Mouse (Mus musculus) spleen, adult 12 weeks (tissue): Measurements from ENCODE around the gene Vim.
A peak's percentile ranks its signal among the peaks of the same experiment; 100 is the strongest.
"Not testable (repeated sequence)": the region's sequence is repeated elsewhere in the genome, so short reads cannot be mapped to it uniquely, and the experiment has no call there.

Source experiments
- DNase-seq: peaks from one replicate; pipeline ENCODE4 v3.0.0; 2022; ENCODE audit warnings: low spot score

Gene Vim

DNA sequence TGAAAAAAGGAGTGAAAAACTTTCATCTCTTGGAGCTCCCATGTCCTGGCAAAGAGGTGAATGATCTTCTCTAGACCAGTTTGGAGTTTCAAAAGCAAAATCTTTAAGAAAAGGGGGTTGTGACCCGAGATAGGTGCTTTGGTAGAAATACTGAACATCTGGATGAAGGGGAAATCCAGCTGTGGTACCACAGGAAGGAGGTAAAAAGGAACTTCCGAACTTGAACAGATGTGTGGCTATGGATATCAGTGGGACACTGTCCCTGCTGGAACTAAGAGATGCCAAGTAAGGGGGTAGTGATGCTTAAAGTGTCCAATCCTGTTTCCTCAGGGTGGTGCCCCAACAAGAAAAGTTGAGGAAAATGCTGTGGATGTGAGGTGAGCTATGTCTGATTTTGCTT, 3.6 kb upstream of the Vim start:
- DNase-seq = no peak

DNA sequence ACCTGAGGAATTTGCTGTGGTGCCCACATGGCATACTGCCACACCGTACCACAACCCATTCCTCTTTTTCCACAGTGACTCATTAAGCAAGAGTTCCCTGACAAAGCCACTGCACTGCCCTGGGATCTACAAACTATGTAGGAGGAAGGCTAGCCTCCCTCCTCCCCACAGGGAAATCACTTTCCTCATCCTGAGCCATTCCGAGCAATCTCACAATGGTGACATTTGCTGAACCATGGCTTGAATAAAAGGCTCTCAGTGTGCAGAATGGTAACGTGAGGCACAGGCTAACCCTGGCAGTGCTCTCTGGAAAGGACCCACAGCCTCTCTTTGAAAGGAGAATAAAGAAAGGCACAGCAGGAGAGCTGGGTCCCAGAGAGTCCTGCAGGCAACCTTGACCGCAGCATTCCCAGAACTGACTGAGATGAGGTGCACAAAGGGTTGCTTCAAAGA, 1.6 kb upstream of the Vim start:
- no peak for DNase-seq

DNA sequence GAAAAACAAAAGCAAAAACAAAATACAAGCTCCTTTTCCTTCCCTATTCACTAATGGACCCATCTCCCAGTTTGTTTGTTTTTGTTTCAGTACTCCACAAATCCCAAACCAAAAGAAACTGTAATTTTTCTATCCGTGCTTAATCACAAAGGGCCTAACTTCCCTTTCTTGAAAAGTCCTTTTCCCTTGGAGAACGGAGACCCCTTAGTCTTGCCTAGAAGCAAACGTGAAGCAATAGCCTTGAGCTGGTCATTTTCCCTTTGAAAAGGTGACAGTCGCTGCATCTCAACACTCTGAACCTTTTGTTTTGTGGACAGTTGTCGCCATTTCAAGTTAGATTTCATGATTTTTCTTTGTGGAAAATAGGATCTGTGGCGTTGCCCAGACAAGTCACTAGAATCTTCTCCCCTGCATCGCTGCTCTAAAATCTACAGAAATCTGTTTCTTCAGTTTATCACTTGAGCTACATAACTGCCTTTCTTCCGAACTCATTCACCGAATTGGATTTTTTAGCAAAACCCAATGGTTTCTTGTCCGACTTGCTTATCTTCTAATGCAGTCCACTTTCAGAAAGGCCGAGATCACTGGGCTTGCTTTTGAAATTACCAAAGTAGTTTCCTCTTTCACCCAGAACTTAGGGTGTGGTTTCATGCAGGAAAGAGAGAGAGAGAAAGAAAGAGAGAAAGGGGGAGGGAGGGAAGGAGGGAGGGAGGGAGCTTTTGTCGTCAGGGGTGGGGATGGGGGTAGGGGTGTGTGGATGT, 900 bp upstream of the Vim start:
- no peak for DNase-seq

DNA sequence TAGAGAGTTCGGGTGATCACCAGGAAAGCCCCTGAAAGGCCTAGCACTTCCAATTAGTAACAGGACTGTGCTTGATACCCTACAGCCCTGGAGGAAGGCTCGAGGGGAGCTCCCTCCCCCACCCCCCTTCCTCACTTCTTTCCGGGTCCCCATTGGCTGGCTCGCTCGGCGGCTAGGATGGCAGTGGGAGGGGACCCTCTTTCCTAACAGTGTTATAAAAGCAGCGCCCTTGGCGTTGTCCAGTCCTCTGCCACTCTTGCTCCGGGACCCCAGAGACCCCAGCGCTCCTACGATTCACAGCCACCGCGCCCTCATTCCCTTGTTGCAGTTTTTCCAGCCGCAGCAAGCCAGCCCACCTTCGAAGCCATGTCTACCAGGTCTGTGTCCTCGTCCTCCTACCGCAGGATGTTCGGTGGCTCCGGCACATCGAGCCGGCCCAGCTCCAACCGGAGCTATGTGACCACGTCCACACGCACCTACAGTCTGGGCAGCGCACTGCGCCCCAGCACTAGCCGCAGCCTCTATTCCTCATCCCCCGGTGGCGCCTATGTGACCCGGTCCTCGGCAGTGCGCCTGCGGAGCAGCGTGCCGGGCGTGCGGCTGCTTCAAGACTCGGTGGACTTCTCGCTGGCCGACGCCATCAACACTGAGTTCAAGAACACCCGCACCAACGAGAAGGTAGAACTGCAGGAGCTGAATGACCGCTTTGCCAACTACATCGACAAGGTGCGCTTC, 506 bp downstream of the Vim start:
- peak; percentile 25 for DNase-seq

DNA sequence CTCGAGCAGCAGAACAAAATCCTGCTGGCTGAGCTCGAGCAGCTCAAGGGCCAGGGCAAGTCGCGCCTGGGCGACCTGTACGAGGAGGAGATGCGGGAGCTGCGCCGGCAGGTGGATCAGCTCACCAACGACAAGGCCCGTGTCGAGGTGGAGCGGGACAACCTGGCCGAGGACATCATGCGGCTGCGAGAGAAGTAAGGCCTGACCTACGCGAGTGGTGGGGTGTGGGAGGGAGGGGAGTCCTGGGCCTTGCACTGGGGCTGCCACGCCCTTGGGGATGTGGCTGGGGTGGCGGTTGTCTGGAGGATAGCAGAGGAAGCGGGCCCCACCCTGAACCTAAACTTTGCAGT, 1.0 kb downstream of the Vim start:
- peak; percentile 15 for DNase-seq

DNA sequence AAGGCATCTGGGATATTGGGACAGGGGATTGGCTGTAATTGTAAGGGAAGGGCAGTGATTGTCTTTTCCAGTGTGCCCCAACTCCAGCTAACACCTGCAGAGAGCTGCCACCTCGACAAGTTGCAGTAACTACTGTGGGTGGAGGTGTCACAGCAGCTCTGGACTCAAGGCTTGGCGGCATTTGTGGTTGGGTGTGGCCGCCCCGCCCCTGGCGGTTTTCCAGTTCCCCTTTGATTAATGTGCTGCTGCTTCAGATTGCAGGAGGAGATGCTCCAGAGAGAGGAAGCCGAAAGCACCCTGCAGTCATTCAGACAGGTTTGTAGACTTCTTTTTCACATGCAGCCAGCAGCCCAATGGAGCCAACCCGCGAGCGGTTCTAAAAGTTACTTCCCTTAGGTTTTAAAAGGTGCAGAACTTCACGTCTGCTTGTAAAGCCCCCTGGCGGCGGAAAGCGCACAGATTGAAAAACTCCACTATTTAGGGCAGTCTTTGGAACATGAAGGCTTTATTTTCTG, 1.6 kb downstream of the Vim start:
- DNase-seq = peak; percentile 61

DNA sequence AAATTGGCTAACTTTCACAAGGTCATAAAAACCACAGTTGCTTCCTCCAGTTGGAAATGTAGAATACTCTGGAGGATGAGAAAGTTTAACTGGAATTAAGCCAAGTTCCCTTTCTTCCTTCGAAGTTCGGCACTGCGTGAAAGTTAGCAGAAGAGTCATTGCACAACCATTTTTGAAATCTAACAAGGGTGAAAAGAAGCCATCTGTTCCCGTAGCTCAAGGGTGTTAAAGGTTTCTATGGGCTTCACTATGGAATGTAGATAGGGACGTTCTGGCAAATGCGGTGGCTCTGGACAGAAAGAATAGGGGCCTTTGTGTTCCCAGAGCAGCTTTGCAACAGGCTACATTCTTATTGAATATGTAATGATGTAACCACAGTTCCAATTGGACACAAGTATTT, 2.2 kb downstream of the Vim start:
- DNase-seq = no peak

DNA sequence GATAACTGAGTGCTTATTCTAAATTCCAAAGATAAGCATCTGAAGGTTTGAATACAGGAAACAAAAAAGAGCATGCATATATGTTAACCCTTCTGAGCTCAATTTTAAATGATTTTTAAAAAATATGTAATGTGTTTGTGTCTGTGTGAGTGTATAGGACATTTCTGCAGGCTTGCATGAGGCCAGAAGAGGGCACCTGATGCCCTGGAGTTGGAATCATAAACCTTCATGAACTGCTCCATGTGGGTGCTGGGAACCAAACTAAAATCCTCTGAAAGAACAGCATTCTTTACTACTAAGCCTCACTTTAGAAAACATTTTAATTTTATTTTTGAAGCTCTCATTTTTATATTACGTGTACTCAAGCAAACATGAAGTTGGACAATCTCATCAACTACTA, 3.7 kb downstream of the Vim start:
- no peak for DNase-seq

DNA sequence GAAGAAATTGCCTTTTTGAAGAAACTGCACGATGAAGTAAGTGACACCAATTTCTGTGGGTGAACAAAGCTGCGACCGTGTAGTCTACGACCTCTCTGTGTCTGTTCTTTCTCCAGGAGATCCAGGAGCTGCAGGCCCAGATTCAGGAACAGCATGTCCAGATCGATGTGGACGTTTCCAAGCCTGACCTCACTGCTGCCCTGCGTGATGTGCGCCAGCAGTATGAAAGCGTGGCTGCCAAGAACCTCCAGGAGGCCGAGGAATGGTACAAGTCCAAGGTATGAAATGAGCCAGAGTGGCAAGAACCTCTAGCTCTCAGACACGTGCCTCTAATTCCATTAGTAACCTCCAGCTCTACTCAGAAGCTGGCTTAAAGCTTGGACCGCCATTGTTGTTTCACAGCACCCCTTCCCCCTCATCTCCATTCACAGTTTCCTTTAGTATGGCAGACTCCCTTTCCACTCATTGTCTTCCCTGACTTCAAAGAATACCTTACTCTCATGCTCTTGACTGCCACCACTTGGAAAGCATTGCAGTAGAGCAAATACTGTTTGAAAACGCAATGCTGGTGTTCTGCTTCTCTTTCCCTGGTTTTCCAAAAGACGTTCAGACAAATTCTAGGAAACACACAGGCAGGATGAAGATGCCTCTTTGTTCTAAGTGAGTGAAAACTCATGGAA, 4.9 kb downstream of the Vim start:
- DNase-seq = no peak

DNA sequence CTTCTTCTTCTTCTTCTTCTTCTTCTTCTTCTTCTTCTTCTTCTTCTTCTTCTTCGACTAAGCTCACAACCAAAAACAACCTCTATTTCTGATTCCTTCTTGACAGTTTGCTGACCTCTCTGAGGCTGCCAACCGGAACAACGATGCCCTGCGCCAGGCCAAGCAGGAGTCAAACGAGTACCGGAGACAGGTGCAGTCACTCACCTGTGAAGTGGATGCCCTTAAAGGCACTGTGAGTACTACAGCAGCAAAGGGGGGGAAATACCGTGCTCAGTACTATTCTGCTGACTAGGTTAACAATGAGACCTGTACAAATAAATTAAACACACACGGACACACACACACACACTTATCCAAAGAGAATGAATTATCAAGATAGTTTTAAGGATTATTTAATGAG, 5.6 kb downstream of the Vim start:
- DNase-seq = no peak

DNA sequence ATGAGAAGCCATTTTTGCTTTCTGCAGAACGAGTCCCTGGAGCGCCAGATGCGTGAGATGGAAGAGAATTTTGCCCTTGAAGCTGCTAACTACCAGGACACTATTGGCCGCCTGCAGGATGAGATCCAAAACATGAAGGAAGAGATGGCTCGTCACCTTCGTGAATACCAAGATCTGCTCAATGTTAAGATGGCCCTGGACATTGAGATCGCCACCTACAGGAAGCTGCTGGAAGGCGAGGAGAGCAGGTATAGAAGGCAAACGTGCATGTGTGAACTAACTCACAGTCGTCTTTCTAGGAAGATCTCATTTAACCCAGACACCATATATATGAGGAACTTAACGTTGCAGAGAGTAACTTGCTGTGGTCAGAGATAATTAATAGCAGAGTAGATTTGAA, 6.3 kb downstream of the Vim start:
- no peak for DNase-seq

DNA sequence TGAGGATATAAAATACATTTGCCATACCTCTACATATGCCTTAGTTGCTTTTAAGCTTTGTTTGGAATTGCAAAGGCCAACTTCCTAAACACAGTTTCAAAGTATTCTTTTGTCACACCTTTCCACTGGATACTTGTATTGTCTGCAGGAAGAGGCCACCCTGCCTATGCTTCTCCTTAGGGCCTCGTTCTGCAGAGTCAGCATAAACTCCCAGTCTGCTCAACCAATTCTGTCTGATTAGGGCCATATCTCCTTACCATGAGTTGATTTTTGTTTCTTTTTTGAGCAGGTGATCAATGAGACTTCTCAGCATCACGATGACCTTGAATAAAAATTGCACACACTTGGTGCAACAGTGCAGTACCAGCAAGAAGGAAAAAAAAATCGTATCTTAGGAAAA, 8.5 kb downstream of the Vim start:
- no peak for DNase-seq

DNA sequence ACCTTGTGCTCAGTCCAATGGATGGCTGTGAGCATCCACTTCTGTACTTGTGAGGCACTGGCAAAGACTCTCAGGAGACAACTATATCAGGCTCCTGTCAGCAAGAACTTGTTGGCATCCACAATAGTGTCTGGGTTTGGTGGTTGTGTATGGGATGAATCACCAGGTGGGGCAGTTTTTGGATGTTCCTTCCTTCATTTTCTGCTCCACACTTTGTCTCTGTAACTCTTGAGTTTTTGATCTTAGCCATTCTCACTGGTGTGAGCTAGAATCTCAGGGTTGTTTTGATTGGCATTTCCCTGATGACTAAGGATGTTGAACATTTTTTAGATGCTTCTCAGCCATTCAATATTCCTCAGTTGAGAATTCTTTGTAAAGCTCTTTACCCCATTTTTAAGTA, 10.0 kb downstream of the Vim start:
- DNase-seq = not testable (repeated sequence)

DNA sequence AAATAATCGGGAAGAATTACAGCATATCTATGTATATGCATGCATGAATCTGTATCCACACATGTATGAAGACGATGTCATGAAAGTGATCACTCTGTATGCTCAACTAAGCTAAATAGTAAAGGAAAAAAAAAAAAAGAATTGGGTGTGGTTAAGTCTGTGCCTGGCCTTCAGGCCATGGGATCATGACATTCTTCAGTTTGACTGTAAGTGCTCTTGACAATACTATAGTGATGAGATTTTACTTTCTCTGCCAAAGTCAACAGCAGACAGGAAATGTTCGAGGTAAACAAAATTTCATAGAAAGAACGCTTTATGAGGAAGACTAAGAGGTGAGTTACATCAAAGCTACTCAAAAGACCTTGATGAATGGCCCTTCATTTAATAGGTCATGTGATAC, 19.6 kb downstream of the Vim start:
- no peak for DNase-seq

DNA sequence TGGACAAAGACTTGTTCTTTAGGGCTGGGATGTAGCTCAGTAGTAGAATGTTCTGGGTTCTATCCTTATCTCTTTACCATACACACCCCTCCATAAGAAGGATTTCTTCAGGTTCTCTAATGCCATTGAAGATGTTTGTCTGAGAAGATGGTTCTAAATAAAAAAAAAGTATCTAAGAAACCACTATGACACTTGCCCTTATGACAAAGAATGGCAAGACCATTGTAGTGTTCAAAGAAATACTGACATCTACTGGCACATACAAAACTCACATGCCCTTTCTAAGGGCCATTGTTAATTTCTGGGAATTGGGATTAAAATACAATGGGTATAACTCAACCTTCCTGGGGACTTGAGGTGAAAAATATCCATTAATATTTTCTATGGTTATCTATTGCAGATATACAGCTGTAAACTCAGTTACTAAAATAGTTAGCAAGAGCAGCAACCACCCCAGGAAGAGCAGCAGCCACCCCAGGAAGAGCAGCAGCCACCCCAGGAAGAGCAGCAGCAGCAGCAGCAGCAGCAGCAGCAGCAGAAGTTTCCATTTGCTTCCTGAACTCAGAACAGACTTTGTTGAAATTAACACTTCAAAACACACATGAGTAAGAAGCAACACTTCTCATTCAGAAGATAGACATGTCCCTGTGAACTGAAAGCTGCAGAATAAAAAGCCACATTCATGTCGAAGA, 23.4 kb downstream of the Vim start:
- no peak for DNase-seq

DNA sequence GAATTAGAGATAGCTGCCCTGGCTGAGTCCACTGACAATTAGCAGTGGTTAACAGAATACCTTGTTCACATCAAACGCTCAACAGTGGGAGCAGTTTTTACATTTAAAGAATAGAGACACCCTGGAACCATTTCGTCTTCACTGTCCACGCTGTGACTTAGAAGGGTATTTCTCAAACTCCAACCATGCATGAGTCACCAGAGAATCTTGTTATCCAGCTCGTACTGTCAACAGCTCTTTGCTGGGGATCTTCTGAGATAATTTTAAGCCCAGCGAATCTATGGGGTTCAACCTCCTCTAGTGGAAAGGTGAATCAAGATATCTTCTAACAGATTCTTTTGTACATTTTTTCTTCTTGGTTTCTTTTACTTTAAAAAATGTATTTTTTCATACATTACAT, 24.4 kb downstream of the Vim start:
- DNase-seq = no peak

DNA sequence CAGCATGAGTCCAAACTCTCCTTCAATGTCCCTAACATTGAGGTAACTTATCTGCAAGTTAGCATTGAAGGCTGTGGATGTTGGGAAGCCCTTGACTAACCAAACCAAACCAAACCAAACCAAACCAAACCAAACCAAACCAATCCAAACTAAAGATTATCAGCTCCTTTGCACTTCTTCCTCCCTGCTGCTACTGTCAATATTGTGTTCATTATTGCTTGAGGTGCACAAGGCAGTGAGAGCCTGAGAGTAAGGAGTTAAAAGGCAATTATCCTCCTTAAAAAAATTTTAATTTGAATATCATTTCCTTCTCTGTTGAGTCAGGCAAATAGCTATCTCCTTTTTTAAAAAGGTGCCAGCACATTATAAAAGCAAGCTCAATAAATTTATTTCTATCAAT, 29.4 kb downstream of the Vim start:
- DNase-seq = no peak

DNA sequence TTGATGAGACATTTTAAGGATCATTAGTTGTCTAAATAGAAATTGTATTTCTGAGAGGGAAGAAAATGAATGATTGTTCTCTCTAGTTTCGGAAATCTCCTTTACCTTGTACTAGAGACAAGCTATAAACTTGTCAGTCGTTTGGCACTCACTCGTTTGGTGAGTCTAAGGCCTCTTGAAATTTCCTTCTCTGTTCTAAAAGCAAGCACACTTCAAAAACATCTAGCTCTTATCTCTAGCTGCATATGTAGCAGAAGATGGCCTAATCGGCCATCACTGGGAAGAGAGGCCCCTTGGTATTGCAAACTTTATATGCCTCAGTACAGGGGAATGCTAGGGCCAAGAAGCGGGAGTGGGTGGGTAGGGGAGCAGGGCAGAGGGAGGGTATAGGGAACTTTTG, 29.9 kb downstream of the Vim start:
- not testable (repeated sequence) for DNase-seq

DNA sequence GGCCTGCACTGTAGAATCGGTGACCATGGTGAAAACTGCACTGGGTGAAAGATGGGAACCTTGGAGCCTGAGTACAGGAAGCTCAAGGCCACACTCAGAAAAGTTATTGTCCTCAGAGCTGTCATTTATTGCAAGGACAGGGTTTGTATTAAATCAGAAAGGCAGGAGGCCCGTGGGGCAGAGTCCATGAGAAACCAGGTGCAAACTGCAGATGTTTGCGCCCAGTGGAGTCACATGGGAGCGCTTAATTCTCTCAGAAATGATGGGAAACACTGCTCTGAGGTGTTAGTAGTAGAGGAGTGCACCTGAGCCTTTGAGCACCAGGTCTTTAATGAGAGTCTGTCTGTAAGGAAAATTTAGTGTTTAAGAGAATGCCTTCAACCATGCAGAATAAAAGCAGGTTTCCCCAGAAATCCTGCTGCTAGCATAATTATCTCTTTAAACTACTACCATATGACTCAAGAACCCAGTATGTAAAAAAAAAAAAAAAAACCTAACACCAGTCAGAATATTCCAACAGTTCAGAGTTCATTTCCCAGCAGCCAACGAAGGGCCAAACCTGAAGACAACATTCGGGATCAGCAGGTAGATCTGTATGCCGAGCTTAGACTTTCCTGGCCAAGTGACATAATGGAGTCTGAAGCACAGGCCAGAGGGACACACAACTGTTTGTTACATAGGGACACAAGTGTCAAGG, 56.6 kb downstream of the Vim start:
- no peak for DNase-seq
